Mouse (Mus musculus) liver, embryonic 14.5 days (tissue): ENCODE results near the gene Surf2.

Source experiments
- CTCF ChIP-seq: IDR thresholded peaks from 2 replicates; pipeline ENCODE4 v1.5.1; 2016; ENCODE audit warnings: antibody characterized with exemption, low read depth, control low read depth
- EP300 ChIP-seq: IDR thresholded peaks from 2 replicates; pipeline ENCODE4 v1.6.1; 2016; ENCODE audit warnings: antibody characterized with exemption, low read depth

- TF ChIP-seq CTCF, result no peak
- no peak for TF ChIP-seq EP300
Observed at GRCm38 (mm10) chr2:26952866-26953265, 36.7 kb downstream of the Surf2 start.
